Mouse (Mus musculus) granulocyte monocyte progenitor cell, adult 5-6 weeks (primary cell): ENCODE data around the gene ccdc198. TPM values are rescaled to one million over a fixed set of nuclear protein-coding genes. Genes with fewer than 3 reads are reported as not detected.
"Not testable (repeated sequence)": the region's sequence is repeated elsewhere in the genome, so short reads cannot be mapped to it uniquely, and the experiment has no call there.

ENCODE experiments used
- ATAC-seq: replicated peaks from 2 replicates; pipeline ENCODE4 v1.8.0; 2016; ENCODE audit warnings: mild to moderate bottlenecking, moderate TSS enrichment, inconsistent platforms; ENCODE audit not compliant: poor library complexity, severe bottlenecking
- total RNA-seq, 2 experiments: library from RNA; stranded (forward) in 1 of 2; stranded (reverse) in 1 of 2; fragments of 200-712, 200-1000 nt in 1 of 2; fragments of >200 nt in 1 of 2; fragmentation: Nextera tagmentation in 1 of 2; gene quantifications; 2 replicates each; pipeline ENCODE4 v1.2.3; 2014 to 2017

Gene ccdc198
- total RNA-seq (2014; fragmentation: Nextera tagmentation), result not detected in 2 replicates
- total RNA-seq (2017), result not detected in 2 replicates

GRCm38 (mm10) chr14:49245126-49245714, at the start of gene ccdc198:
ccdc198 (minus strand) TSS chr14:49245474.
- ATAC-seq, result no peak

- ATAC-seq, result no peak
These were observed 48.7 kb upstream of the ccdc198 start for GRCm38 (mm10) chr14:49293802-49294449.

DNA sequence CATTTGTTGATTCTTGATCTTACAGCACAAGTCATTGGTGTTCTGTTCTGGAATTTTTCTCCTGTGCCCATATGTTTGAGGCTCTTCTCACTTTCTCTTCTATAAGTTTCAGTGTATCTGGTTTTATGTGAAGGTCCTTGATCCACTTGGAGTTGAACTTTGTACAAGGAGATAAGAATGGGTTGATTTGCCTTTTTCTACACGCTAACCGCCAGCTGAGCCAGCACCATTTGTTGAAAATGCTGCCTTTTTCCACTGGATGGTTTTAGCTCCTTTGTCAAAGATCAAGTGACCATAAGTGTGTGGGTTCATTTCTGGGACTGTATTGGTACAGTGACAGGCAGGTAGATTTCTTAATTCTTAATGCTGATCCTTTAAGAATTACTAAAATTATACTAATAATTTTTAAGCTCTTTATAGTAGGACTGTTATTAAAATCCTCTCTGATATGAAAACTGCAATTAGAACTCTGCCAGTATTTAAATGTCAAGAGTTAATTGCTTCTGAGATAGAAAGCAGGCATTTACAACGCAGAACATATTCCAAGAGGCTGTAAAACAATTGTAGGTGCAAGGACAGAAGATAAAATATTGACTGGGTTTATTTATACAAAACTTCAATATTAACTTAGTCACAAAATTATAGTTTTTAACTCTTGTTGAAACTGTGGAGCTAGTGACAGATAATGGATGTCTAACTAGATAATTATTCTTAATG, 44.9 kb upstream of the ccdc198 start:
- no peak for ATAC-seq

DNA sequence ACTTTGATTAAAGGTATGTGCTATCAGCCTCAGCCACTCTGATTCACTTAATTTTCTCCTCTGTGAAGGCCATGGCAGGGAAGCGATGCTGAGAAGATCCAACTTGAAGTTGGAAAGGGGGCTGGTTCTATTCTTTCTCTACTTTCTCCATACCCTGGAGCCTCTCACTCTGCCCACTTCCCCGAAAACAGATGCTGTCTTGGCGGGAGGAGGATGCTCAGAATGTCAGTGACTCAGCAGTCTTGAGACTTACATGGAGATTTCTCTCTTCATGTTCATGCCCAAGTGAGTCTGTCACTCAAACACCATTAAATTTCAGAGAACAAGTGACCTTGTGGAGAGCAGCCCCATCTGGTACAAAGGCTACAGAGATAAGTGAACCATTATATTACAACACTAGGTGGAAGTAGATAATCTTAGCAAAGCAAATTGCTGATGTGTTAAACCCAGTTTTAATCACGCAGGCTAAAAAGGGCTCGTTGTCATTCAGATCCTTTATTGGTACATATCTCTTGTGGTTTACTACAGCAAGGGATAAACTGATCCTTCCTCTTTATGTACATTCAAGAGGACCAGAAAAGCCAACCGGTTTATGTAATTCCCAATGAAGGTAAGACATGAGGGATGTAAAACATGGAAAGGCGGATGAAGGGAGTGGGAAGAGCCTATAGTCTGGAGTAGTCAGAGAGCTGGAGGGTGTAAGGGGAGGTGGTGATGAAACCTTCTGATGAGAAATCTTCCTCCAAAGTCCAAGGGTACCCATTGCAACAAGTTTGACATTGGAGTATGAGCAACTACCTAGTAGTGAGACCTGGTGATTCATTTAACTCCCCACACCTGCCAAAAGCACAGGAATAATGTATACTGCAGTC, 38.7 kb upstream of the ccdc198 start:
- ATAC-seq, result no peak

GRCm38 (mm10) chr14:49278880-49279279, 33.6 kb upstream of the ccdc198 start:
- no peak for ATAC-seq

GRCm38 (mm10) chr14:49278479-49278878, 33.2 kb upstream of the ccdc198 start:
- not testable (repeated sequence) for ATAC-seq

DNA sequence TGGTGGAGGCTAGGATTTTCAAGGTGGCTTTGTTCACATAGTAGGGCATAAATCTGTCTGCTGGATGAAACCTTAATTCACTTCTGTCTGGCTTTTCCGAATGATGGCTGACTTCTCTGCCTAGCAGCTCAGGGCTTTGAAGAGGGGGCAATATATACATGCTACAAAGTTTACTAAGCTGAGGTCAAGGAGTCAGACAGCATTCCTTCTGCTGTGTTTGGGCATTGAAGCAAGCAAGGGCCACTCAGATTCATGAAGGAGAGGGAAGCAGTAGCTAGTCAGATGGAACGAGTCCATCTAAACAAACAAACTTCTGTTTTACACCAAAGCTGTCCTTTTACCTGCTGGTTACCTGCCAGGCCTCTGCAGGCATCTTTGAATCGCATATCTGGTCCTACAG, 32.4 kb upstream of the ccdc198 start:
- ATAC-seq, result no peak

- ATAC-seq, result no peak
These were observed 30.1 kb upstream of the ccdc198 start for GRCm38 (mm10) chr14:49275376-49275775.

GRCm38 (mm10) chr14:49265286-49266002, 20.2 kb upstream of the ccdc198 start:
- no peak for ATAC-seq

DNA sequence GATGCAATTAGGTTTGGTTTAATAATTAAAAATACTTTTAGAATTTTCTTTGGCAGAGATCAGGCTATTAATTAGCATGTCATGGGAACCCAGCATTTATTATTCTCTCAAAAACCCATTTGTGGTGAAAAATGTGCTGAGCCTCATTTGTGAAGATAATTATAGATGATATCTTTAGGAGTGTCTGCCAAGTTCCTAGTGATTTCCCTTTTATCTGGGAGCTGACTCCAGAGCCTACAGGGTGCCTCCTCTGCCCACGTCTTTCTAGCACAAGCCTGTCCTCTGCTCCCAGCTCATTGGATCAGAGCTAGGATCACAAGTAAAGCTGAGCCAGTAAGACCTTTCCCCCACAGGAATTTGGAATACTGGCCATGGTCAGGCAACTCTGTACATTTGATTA, 3.8 kb downstream of the ccdc198 start:
- no peak for ATAC-seq

- peak; percentile 71 for ATAC-seq
These were observed 7.1 kb downstream of the ccdc198 start for GRCm38 (mm10) chr14:49238206-49238605.

DNA sequence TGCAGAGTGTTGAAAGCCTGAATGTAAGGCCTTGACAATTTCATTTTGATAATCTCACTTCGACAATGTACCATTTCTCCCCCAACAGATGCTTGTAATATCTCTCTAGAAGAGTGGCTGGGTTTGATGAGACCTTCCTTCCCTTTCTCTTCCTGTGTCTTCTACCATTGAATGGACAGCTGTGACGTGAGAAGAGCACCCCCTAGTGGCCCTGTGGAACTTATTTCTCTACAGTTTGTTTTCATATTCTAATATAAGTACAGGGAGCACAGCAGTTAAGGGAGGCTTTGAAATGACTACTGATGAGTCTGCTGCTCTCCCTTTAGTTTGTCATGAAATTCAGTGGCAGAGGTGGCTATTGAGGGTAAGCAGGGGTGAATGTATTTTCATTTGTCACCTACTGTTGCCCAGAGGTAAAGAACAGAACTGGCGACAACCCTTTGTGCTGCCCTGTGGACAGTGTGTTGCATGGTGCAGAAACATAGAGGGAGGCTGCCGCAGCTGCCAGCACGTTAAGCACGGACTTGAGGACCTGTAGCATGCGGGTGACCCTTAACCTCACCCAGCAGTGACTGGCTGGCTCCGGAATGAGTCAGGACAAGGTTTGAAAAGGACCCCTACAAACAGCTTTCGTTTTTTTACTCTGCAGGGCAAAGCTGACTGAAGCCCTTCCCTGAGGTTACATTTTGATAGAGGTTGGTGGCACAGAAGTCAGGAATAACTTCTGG, 10.3 kb downstream of the ccdc198 start:
- peak; percentile 70 for ATAC-seq

DNA sequence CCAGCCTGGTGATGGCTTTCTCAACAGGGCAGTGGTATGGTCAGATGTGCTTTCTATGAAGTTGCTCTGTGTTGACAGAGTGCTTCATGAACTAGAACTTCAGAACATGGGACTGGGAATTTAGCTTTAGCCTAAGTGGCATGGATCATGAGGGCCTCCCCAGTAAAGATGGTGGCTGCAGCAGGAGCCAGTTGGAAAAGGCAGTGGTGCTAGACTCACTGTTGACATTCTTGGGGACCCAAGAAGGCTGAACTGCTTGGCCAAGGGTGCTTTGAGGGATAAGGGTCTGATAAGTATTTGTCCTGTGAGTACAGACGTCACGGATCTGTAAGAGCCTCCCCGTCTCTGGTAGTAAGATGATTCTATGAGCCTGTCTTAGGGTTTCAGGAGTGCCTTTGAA, 13.4 kb downstream of the ccdc198 start:
- ATAC-seq, result no peak

DNA sequence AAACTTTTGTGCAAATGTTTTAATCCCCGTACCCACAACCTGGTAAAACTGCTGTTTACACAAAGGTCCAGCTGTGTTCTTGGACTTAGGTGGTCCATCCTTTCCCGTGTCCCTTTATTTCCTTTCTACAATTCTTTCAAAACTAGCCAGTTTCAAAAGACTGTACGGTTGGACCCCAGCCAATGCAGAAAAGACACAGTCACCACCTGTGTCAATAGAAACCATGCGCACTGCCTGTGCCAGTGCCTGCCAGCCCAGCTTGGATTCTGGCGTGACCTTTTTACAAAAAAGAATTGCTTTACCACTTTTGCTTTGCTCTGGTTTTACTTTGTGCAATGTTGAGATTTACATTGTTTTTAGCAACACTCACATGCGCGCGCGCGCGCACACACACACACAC, 18.3 kb downstream of the ccdc198 start:
- no peak for ATAC-seq

DNA sequence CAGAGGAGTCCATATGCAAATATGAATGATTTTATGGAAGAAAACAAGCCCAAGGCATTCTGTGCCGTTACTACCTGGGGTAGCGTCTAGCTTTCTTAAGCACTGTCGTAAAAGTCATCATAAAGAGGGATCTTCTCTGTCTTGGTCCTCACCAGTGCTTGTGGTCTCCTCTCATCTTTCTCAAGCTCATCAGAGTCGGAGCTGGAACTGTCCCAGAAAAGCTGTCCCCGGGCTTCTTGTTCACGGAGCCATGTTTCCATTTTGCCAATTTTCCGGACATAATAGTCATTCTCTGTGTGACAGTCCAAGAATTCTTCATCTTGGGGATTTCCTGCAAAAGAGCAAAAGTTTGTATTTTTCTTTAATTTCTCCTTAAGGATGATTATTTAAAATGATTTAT, 18.8 kb downstream of the ccdc198 start:
- no peak for ATAC-seq

DNA sequence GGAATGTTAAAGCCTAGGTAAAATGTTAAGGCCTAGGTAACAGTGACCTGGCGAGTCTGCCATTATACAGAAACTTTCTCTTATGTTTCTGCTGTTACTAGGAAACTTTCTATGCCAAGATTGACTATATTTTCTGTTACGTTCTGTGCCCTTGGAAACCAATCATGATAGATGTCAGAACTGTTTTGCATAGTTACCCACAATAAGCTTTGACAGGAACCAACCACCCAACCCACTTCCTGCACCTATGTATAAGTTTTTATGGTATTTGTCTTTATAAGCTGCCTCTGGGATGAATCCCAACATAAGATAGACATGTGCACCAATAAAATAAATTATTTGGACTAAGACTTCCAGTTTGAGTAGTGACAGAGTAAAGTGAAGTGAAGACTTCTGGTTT, 23.5 kb downstream of the ccdc198 start:
- ATAC-seq, result no peak

GRCm38 (mm10) chr14:49219466-49220022, 25.7 kb downstream of the ccdc198 start:
- not testable (repeated sequence) for ATAC-seq

DNA sequence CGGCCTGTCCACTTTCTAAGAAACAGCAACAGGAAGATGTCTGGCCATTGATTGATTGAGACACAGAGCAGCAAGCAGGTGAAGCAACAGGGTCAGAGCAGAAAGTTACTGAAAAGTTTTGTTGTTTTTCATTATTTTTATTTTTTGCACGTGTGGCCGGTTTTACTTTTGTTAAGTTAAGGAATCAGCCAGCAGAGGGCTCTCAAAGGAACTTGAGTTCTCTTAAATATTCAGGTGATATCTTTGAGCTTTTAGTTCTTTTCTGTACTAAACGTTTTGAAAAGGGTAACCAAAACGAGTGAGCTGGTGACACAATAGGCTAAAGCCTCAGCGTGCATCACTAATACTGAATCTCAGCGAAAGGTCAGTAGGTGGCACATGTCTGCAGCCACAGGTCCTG, 26.6 kb downstream of the ccdc198 start:
- no peak for ATAC-seq

DNA sequence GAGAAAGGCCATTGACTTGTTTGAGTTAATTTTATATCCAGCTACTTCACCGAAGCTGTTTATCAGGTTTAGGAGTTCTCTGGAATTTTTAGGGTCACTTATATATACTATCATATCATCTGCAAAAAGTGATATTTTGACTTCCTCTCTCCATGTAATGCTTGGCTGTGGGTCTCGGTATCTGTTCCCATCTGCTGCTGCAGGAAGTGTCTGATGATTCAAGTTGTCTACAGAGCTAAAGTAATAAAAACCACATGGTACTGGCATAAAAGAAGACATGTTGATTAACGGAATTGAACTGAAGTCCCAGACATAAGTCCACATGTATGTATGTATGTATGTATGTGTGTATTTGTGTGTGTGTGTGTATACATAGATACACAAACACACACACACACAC, 35.1 kb downstream of the ccdc198 start:
- ATAC-seq, result not testable (repeated sequence)
